Mouse (Mus musculus): Measurements from ENCODE around the gene Cmss1. TPM values are rescaled to one million over a fixed set of nuclear protein-coding genes. Genes with fewer than 3 reads are reported as not detected.

Cmss1 gene
- polyA plus RNA-seq, 1 experiment from 2014 or later: 26.5 TPM

- no peak for TF ChIP-seq CTCF (IDR thresholded peaks at IDR 0.05; ENCODE audit: low read depth)
- no peak for TF ChIP-seq EP300 (optimal IDR thresholded peaks at IDR 0.05)
- Histone ChIP-seq H3K4me3 (ENCODE audit: low read depth, low read length) (no peak overlapping the region), H3K36me3 (ENCODE audit: control insufficient read depth, insufficient read depth, low read length) (no peaks in the 10 kb centered on the region), H3K9ac (ENCODE audit: low read length) (no peak overlapping the region), H3K27me3 (ENCODE audit: control insufficient read depth, insufficient read depth, low read length) (no peaks in the 10 kb centered on the region), H3K27ac (replicated peaks) (no peak overlapping the region), H3K4me1 (replicated peaks; ENCODE audit: control insufficient read depth, insufficient read depth) (no peaks in the 10 kb centered on the region; the same call in 1 of the 2 replicates), H3K9me3 (ENCODE audit: control insufficient read depth, low read length) (no peaks in the 10 kb centered on the region), H3K4me2 (replicated peaks; ENCODE audit: low read depth) (no peak overlapping the region)
- ATAC-seq (ENCODE audit: low FRiP score, low TSS enrichment) (no peak), DNase-seq (ENCODE audit: low spot score) (no peak)
- 73% methylated on average over 4 of the region's 4 CpGs for WGBS
Observed at GRCm38 (mm10) chr16:57317127-57317526, 289.5 kb downstream of the Cmss1 start.

- DNase-seq (ENCODE audit: low spot score) (no peak), ATAC-seq (ENCODE audit: low FRiP score, low TSS enrichment) (peak; percentile 8; the same call in 1 of the 2 replicates)
- Histone ChIP-seq H3K4me2 (replicated peaks; ENCODE audit: low read depth) (no peak overlapping the region), H3K27ac (replicated peaks) (peak overlapping the region; percentile 61), H3K27me3 (ENCODE audit: control insufficient read depth, insufficient read depth, low read length) (no peaks in the 10 kb centered on the region), H3K9me3 (ENCODE audit: control insufficient read depth, low read length) (no peaks in the 10 kb centered on the region), H3K4me3 (ENCODE audit: low read depth, low read length) (no peak overlapping the region), H3K36me3 (ENCODE audit: control insufficient read depth, insufficient read depth, low read length) (no peaks in the 10 kb centered on the region), H3K4me1 (replicated peaks; ENCODE audit: control insufficient read depth, insufficient read depth) (no peaks in the 10 kb centered on the region; the same call in 1 of the 2 replicates), H3K9ac (ENCODE audit: low read length) (no peak overlapping the region; the same call in 1 of the 2 replicates)
- no peak for TF ChIP-seq EP300 (optimal IDR thresholded peaks at IDR 0.05)
- no peak for TF ChIP-seq CTCF (IDR thresholded peaks at IDR 0.05; ENCODE audit: low read depth)
- 71% methylated on average over 9 of the region's 9 CpGs for WGBS
Observed at GRCm38 (mm10) chr16:57315026-57315425, 291.6 kb downstream of the Cmss1 start.

- DNase-seq (ENCODE audit: low spot score) (no peak), ATAC-seq (ENCODE audit: low FRiP score, low TSS enrichment) (no peak)
- no peak overlapping the region for H3K9ac ChIP-seq (ENCODE audit: low read length)
- TF ChIP-seq EP300 (optimal IDR thresholded peaks at IDR 0.05) (no peak), CTCF (IDR thresholded peaks at IDR 0.05; ENCODE audit: low read depth) (no peak)
- 89% methylated on average over 3 of the region's 3 CpGs for WGBS
- H3K4me3 ChIP-seq (ENCODE audit: low read depth, low read length): no peak overlapping the region
- H3K4me1 ChIP-seq (replicated peaks; ENCODE audit: control insufficient read depth, insufficient read depth): no peaks in the 10 kb centered on the region; the same call in 1 of the 2 replicates
- no peak overlapping the region for H3K4me2 ChIP-seq (replicated peaks; ENCODE audit: low read depth)
- H3K27ac ChIP-seq (replicated peaks): no peak overlapping the region; the same call in 1 of the 2 replicates
- H3K36me3 ChIP-seq (ENCODE audit: control insufficient read depth, insufficient read depth, low read length): no peaks in the 10 kb centered on the region
- no peaks in the 10 kb centered on the region for H3K9me3 ChIP-seq (ENCODE audit: control insufficient read depth, low read length)
- H3K27me3 ChIP-seq (ENCODE audit: control insufficient read depth, insufficient read depth, low read length): no peaks in the 10 kb centered on the region
Observed at GRCm38 (mm10) chr16:57314236-57314635, 292.4 kb downstream of the Cmss1 start.

- 78% methylated on average over 3 of the region's 3 CpGs for WGBS
- ATAC-seq (ENCODE audit: low FRiP score, low TSS enrichment) (no peak), DNase-seq (ENCODE audit: low spot score) (no peak)
- Histone ChIP-seq H3K27ac (replicated peaks) (no peak overlapping the region), H3K9ac (ENCODE audit: low read length) (no peak overlapping the region), H3K27me3 (ENCODE audit: control insufficient read depth, insufficient read depth, low read length) (no peaks in the 10 kb centered on the region), H3K4me1 (replicated peaks; ENCODE audit: control insufficient read depth, insufficient read depth) (no peaks in the 10 kb centered on the region; the same call in 1 of the 2 replicates), H3K4me2 (replicated peaks; ENCODE audit: low read depth) (no peak overlapping the region), H3K36me3 (ENCODE audit: control insufficient read depth, insufficient read depth, low read length) (no peaks in the 10 kb centered on the region), H3K4me3 (ENCODE audit: low read depth, low read length) (no peak overlapping the region), H3K9me3 (ENCODE audit: control insufficient read depth, low read length) (no peaks in the 10 kb centered on the region)
- TF ChIP-seq CTCF (IDR thresholded peaks at IDR 0.05; ENCODE audit: low read depth) (no peak), EP300 (optimal IDR thresholded peaks at IDR 0.05) (no peak)
Observed at GRCm38 (mm10) chr16:57313487-57313886, 293.2 kb downstream of the Cmss1 start.

- TF ChIP-seq EP300 (optimal IDR thresholded peaks at IDR 0.05) (no peak), CTCF (IDR thresholded peaks at IDR 0.05; ENCODE audit: low read depth) (no peak)
- WGBS: 86% methylated on average over 2 of the region's 2 CpGs
- Histone ChIP-seq H3K9me3 (ENCODE audit: control insufficient read depth, low read length) (no peaks in the 10 kb centered on the region), H3K27ac (replicated peaks) (no peak overlapping the region), H3K27me3 (ENCODE audit: control insufficient read depth, insufficient read depth, low read length) (no peaks in the 10 kb centered on the region), H3K36me3 (ENCODE audit: control insufficient read depth, insufficient read depth, low read length) (no peaks in the 10 kb centered on the region), H3K4me2 (replicated peaks; ENCODE audit: low read depth) (no peak overlapping the region), H3K4me1 (replicated peaks; ENCODE audit: control insufficient read depth, insufficient read depth) (no peaks in the 10 kb centered on the region; the same call in 1 of the 2 replicates), H3K4me3 (ENCODE audit: low read depth, low read length) (no peak overlapping the region), H3K9ac (ENCODE audit: low read length) (no peak overlapping the region)
- no peak for ATAC-seq (ENCODE audit: low FRiP score, low TSS enrichment)
- DNase-seq (ENCODE audit: low spot score): no peak
Observed at GRCm38 (mm10) chr16:57312130-57312529, 294.5 kb downstream of the Cmss1 start.

- Histone ChIP-seq H3K4me2 (replicated peaks; ENCODE audit: low read depth) (no peak overlapping the region), H3K36me3 (ENCODE audit: control insufficient read depth, insufficient read depth, low read length) (no peaks in the 10 kb centered on the region), H3K27ac (replicated peaks) (no peak overlapping the region), H3K4me1 (replicated peaks; ENCODE audit: control insufficient read depth, insufficient read depth) (no peaks in the 10 kb centered on the region), H3K27me3 (ENCODE audit: control insufficient read depth, insufficient read depth, low read length) (no peaks in the 10 kb centered on the region), H3K9me3 (ENCODE audit: control insufficient read depth, low read length) (no peaks in the 10 kb centered on the region), H3K4me3 (ENCODE audit: low read depth, low read length) (no peak overlapping the region), H3K9ac (ENCODE audit: low read length) (no peak overlapping the region)
- DNase-seq (ENCODE audit: low spot score) (no peak), ATAC-seq (ENCODE audit: low FRiP score, low TSS enrichment) (no peak)
- 80% methylated on average over 6 of the region's 6 CpGs for WGBS
- no peak for TF ChIP-seq CTCF (IDR thresholded peaks at IDR 0.05; ENCODE audit: low read depth)
- no peak for TF ChIP-seq EP300 (optimal IDR thresholded peaks at IDR 0.05)
Observed at GRCm38 (mm10) chr16:57305463-57305862, 301.2 kb downstream of the Cmss1 start.

Data from stomach, postnatal 0 days (tissue).